In the genomic region with DNA sequence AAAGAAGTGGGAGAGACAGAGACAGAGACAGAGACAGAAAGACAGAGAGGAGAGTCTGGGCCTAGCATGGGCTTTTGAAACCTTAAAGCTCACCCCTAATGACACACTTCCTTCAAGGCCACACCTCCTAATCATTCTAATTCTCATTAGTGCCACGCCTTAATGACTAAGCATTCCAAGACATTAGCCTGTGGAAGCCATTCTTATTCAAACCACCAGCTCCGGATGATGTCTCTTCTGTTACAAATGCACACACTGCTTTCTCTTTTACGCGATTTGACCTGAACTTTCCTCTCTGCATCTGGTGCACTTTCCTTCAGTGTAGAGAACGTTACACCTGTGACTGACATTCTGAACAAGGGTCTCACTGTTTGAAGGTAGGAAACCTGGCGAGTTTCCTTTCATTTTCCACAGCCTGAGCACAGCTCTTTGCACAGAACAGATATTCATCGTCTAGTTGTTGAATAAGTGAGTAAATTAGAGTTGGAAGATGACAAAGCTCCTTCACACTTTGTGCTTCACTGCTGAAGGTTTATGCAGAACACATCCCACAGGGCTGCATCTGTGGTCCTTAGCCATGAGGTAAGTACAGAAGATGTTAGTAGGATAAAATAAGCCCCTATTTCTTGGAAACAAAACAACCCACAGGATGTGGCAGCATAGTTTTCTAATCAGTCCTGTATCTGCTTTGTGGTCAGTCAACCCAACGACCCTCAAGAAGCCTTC, we compare ENCODE assay signal across 28 mouse cellular contexts.
DNase-seq lines count a peak whose midpoint lies in the region; ATAC-seq lines count a peak whose summit lies in the region.
"Had no signal": no experiment of that assay in that cellular context is flagged by ENCODE, and none has a peak within 500 bp of the region (broad histone marks: within the 10 kb centered on the region; RNA-seq: fewer than 3 reads in every experiment).

No protein-coding gene starts in this region.

- H3K4me1 ChIP-seq in megakaryocyte, embryonic 14.5 days, result peaks cover 10% of the 10 kb centered on the region
- no peaks in the 10 kb centered on the region for H3K4me1 ChIP-seq in forebrain, embryonic 16.5 days (replicated peaks; ENCODE audit: control insufficient read depth, insufficient read depth, low read length)
- H3K4me1 ChIP-seq: kidney, embryonic 15.5 days; limb, embryonic 13.5 days; liver, embryonic 12.5 days had no signal

- DNase-seq in frontal cortex, postnatal 25 days (ENCODE audit: low spot score in 2 of 2), result no peak
- DNase-seq in ES-CJ7 (ENCODE audit: low read depth, low spot score), result peak; percentile 88
- DNase-seq in ZHBTc4 (ENCODE audit: low read depth, low spot score), result peak; percentile 84
- DNase-seq in natural killer cell, adult 2 months (ENCODE audit: low spot score in 2 of 2), result no peak
- DNase-seq: adrenal gland, postnatal 14 days; cerebellum, adult 11-12 months; cerebellum, adult 9-11 months; forebrain, postnatal 0 days; gastrocnemius, postnatal 10 days; heart, postnatal 14 days; kidney, adult 18-20 months; kidney, postnatal 25 days; liver, postnatal 0 days; lung, postnatal 36 days; midbrain, embryonic 14.5 days; spleen, adult 18-20 months; thymus, adult 2 months; thymus, postnatal 36 days had no signal

- no peak overlapping the region for H3K27ac ChIP-seq in forebrain, embryonic 16.5 days (ENCODE audit: low read length)
- H3K27ac ChIP-seq: kidney, embryonic 15.5 days; left cerebral cortex, adult 2 months; limb, embryonic 13.5 days; liver, embryonic 12.5 days had no signal

- H3K4me2 ChIP-seq in forebrain, embryonic 16.5 days (ENCODE audit: low read length), result no peak overlapping the region
- H3K4me2 ChIP-seq: kidney, embryonic 15.5 days; limb, embryonic 13.5 days; liver, embryonic 12.5 days had no signal

- H3K9me3 ChIP-seq in megakaryocyte, embryonic 14.5 days, result peaks cover 8% of the 10 kb centered on the region
- no peaks in the 10 kb centered on the region for H3K9me3 ChIP-seq in forebrain, embryonic 16.5 days (ENCODE audit: control insufficient read depth, low read length)
- H3K9me3 ChIP-seq: kidney, embryonic 15.5 days; limb, embryonic 13.5 days; liver, embryonic 12.5 days had no signal

- no peaks in the 10 kb centered on the region for H3K27me3 ChIP-seq in megakaryocyte, embryonic 14.5 days (replicated peaks)
- no peaks in the 10 kb centered on the region for H3K27me3 ChIP-seq in forebrain, embryonic 16.5 days (replicated peaks; ENCODE audit: control insufficient read depth, insufficient read depth, low read length)
- H3K27me3 ChIP-seq: kidney, embryonic 15.5 days; limb, embryonic 13.5 days; liver, embryonic 12.5 days had no signal

- WGBS in forebrain, embryonic 16.5 days, result 62% methylated on average over 8 of the region's 8 CpGs

- ATAC-seq in frontal cortex, adult (ENCODE audit: low TSS enrichment), result peak; percentile 98
- ATAC-seq in megakaryocyte, adult 5-6 weeks (ENCODE audit: poor library complexity, severe bottlenecking), result no peak
- no peak for ATAC-seq in forebrain, embryonic 16.5 days
- ATAC-seq: forebrain, postnatal 0 days; hindbrain, embryonic 16.5 days; liver, embryonic 12.5 days; liver, postnatal 0 days had no signal

- H3K36me3 ChIP-seq in megakaryocyte, embryonic 14.5 days (replicated peaks; ENCODE audit: low read length), result no peaks in the 10 kb centered on the region
- no peaks in the 10 kb centered on the region for H3K36me3 ChIP-seq in forebrain, embryonic 16.5 days (ENCODE audit: control insufficient read depth, insufficient read depth)
- H3K36me3 ChIP-seq: kidney, embryonic 15.5 days; limb, embryonic 13.5 days; liver, embryonic 12.5 days had no signal

- H3K9ac ChIP-seq in forebrain, embryonic 16.5 days (replicated peaks; ENCODE audit: low read depth, low read length), result no peak overlapping the region
- H3K9ac ChIP-seq: forebrain, postnatal 0 days; kidney, embryonic 15.5 days; limb, embryonic 13.5 days; liver, embryonic 12.5 days; liver, postnatal 0 days had no signal

- H3K4me3 ChIP-seq in megakaryocyte, embryonic 14.5 days (replicated peaks), result peak overlapping the region; percentile 56
- no peak overlapping the region for H3K4me3 ChIP-seq in forebrain, embryonic 16.5 days (replicated peaks; ENCODE audit: low read length)
- H3K4me3 ChIP-seq: erythroblast, embryonic 14.5 days; kidney, embryonic 15.5 days; left cerebral cortex, adult 2 months; limb, embryonic 13.5 days; liver, embryonic 12.5 days had no signal

Comparison
In these comparisons a context has a peak if more than half of its experiments do, and no peak if none do; other contexts are left out.
1. DNase-seq: peak in ES-CJ7 (single experiment) and ZHBTc4 (single experiment); none in frontal cortex, postnatal 25 days (0 of 2) and natural killer cell, adult 2 months (0 of 2).